Mouse (Mus musculus) stomach, embryonic 14.5 days (tissue): ENCODE results near the gene Cox6a2. TPM values are rescaled to one million over a fixed set of nuclear protein-coding genes. Genes with fewer than 3 reads are reported as not detected.
A peak's percentile ranks its signal among the peaks of the same experiment; 100 is the strongest.

Experiments used
- ATAC-seq: fragments of 200-750 bp; cut with Nextera tagmentation; 2 replicates; pipeline ENCODE4 v1.8.0; 2017; ENCODE audit warnings: low read depth, moderate TSS enrichment; ENCODE audit not compliant: insufficient number of reproducible peaks, insufficient read depth, low FRiP score
- H3K27ac ChIP-seq: fragments of 300-500 bp; sonication (generic); 2 replicates; pipeline ENCODE4 v1.5.1; 2014; ENCODE audit warnings: mild to moderate bottlenecking, low read length, moderate library complexity, mixed read lengths
- H3K27me3 ChIP-seq: fragments of 300-500 bp; sonication (generic); 2 replicates; pipeline ENCODE4 v1.6.1; 2014; ENCODE audit warnings: low read length, control low read depth, mixed read lengths; ENCODE audit not compliant: control insufficient read depth, insufficient read depth
- H3K36me3 ChIP-seq: fragments of 300-500 bp; sonication (generic); 2 replicates; pipeline ENCODE4 v1.6.1; 2014; ENCODE audit warnings: mild to moderate bottlenecking, control low read depth, low read length, moderate library complexity, mixed read lengths; ENCODE audit not compliant: control insufficient read depth, insufficient read depth
- H3K4me1 ChIP-seq: fragments of 300-500 bp; sonication (generic); 2 replicates; pipeline ENCODE4 v1.6.1; 2014; ENCODE audit warnings: low read length, control low read depth, mixed read lengths; ENCODE audit not compliant: control insufficient read depth, insufficient read depth
- H3K4me2 ChIP-seq: fragments of 300-500 bp; sonication (generic); replicated peaks from 2 replicates; pipeline ENCODE4 v1.6.1; 2014; ENCODE audit warnings: low read depth, low read length, control low read depth
- H3K4me3 ChIP-seq: fragments of 300-500 bp; sonication (generic); 2 replicates; pipeline ENCODE4 v1.5.1; 2014; ENCODE audit warnings: low read depth, low read length, control low read depth
- H3K9ac ChIP-seq: fragments of 300-500 bp; sonication (generic); replicated peaks from 2 replicates; pipeline ENCODE4 v1.6.1; 2014; ENCODE audit warnings: low read depth, mild to moderate bottlenecking, control low read depth, low read length, moderate library complexity, mixed read lengths
- H3K9me3 ChIP-seq: fragments of 300-500 bp; sonication (generic); 2 replicates; pipeline ENCODE4 v1.6.1; 2016; ENCODE audit warnings: low read depth, low read length, control low read depth; ENCODE audit not compliant: control insufficient read depth
- WGBS: fragments of 180-500 bp; shearing (Covaris S2); extraction: QIAGEN DNeasy Blood & Tissue Kit; methylation state at CpG from one replicate; pipeline ENCODE4 v1.1.7; 2014; 5-methylcytosine and 5-hydroxymethylcytosine counted together
- polyA plus RNA-seq: library from polyadenylated mRNA; unstranded; fragments of >200 nt; fragmentation: Nextera tagmentation; extraction: Ambion mirVana; gene quantifications from 2 replicates; pipeline ENCODE4 v1.2.1, GENCODE M21; 2014

Cox6a2 gene
- polyA plus RNA-seq, 1 experiment from 2014 or later: not detected

GRCm38 (mm10) chr7:128237927-128238778 is 32.0 kb upstream of the Cox6a2 start, which contains the start of gene 9130023H24Rik:
Gene 9130023H24Rik (minus strand): TSS chr7:128238031.
- peak within 1 kb of the TSS; percentile 77 for H3K4me3 ChIP-seq
- peaks cover 11% of the 10 kb centered on the region; the same call in 1 of the 2 replicates for H3K4me1 ChIP-seq
- H3K9me3 ChIP-seq: no peaks in the 10 kb centered on the region
- WGBS: under 1% methylated on average over 72 of the region's 72 CpGs
- H3K27ac ChIP-seq: peak within 1 kb of the TSS; percentile 96
- peak within 1 kb of the TSS; percentile 64 for H3K4me2 ChIP-seq
- H3K36me3 ChIP-seq: peaks cover 24% of the 10 kb centered on the region
- ATAC-seq: peak; percentile 91
- no peaks in the 10 kb centered on the region for H3K27me3 ChIP-seq
- peak within 1 kb of the TSS; percentile 74 for H3K9ac ChIP-seq

DNA sequence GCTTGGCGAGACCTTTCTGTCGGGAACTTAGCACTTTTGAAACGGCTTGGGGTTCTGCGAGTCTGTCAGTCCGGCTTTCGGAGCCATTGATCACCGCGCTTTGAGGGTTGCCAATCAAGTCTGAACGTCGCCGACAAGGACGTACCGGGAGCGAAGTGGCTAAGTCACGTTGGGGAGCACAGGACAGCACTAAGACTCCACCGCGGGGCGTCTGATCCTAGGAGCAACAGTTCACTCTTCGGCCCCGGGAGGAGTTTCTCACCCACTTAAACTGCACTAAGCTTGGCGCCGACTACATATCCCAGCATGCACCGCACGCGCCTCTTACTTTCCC is 31.4 kb upstream of the Cox6a2 start:
- Histone ChIP-seq H3K4me3 (peak overlapping the region; percentile 77), H3K27me3 (no peaks in the 10 kb centered on the region), H3K4me1 (peaks cover 11% of the 10 kb centered on the region; the same call in 1 of the 2 replicates), H3K9me3 (no peaks in the 10 kb centered on the region), H3K36me3 (peaks cover 19% of the 10 kb centered on the region), H3K9ac (peak overlapping the region; percentile 61), H3K4me2 (peak overlapping the region; percentile 64), H3K27ac (peak overlapping the region; percentile 96)
- WGBS: under 1% methylated on average over 25 of the region's 25 CpGs
- ATAC-seq: no peak

DNA sequence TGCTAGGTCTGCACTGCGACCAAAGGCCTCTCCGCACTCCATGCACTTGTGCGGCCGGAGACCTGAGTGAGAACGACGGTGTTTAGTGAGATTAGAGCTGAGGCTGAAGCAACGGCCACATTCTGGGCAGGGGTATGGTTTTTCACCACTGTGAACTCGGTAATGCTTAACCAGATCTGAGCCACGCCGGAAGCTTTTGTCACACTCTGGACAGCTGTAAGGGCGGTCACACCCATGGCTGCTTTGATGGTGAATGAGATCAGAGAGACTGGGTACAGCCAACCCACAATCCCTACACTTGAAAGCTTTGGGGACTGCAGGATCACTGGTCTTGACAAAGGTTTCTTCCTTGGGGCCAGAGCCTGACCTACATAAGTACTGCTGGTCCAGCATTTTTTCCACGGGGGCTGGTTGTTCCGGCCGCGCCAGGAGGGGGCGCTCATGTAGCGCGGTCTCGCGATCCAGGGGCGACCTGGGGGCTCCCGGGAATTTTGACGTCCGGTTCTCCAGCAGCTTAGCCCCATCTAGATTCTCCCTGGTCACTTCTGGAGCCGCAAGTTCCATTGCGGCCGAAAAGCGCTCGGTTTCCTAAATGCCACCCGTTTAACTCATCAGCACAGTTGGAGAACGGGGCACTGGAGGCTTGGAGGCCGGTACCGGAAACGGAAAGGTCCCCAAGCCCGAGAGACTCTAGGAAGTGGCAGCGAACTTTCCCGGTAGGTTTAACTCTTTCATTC is 30.8 kb upstream of the Cox6a2 start, which contains the start of gene Armc5:
Gene Armc5 (plus strand): TSS at position 487 of the 737 bp plus-strand sequence.
- ATAC-seq: peak; percentile 30; the same call in 1 of the 2 replicates
- Histone ChIP-seq H3K4me3 (peak within 1 kb of the TSS; percentile 77), H3K4me2 (peak within 1 kb of the TSS; percentile 64), H3K9me3 (no peaks in the 10 kb centered on the region), H3K9ac (peak within 1 kb of the TSS; percentile 74), H3K36me3 (peaks cover 15% of the 10 kb centered on the region), H3K27ac (peak within 1 kb of the TSS; percentile 96), H3K4me1 (peaks cover 11% of the 10 kb centered on the region; the same call in 1 of the 2 replicates), H3K27me3 (no peaks in the 10 kb centered on the region)
- 24% methylated on average over 37 of the region's 37 CpGs for WGBS

DNA sequence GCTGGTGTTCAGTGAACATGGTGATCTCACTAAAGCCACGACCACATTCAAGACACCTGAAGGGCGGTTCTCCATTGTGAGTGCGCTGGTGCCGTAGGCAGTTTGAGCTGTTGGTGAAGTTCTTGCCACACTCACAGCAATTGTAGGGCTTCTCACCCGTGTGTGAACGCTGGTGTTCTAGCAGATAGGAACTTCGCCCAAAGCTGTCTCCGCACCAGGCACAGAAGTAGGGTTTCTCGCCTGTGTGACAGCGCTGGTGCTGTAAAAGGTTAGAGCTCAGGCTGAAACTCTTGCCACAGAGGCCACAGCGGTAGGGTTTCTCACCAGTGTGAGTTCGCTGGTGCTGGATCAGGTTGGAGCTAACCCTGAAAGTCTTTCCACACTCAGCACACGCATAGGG is 30.2 kb upstream of the Cox6a2 start:
- Histone ChIP-seq H3K9ac (0 out of 2 replicates have a peak overlapping the region, but pooled peaks have one; percentile 61), H3K4me2 (peak overlapping the region; percentile 64; the same call in 1 of the 2 replicates), H3K27me3 (no peaks in the 10 kb centered on the region), H3K27ac (no peak overlapping the region), H3K4me3 (no peak overlapping the region), H3K4me1 (peaks cover 11% of the 10 kb centered on the region; the same call in 1 of the 2 replicates), H3K36me3 (peaks cover 10% of the 10 kb centered on the region), H3K9me3 (no peaks in the 10 kb centered on the region)
- no peak for ATAC-seq
- WGBS: 93% methylated on average over 13 of the region's 13 CpGs

GRCm38 (mm10) chr7:128235481-128235880 is 29.3 kb upstream of the Cox6a2 start:
- Histone ChIP-seq H3K9ac (no peak overlapping the region), H3K4me3 (no peak overlapping the region), H3K4me1 (peaks cover 11% of the 10 kb centered on the region; the same call in 1 of the 2 replicates), H3K27me3 (no peaks in the 10 kb centered on the region), H3K4me2 (no peak overlapping the region), H3K27ac (no peak overlapping the region), H3K9me3 (no peaks in the 10 kb centered on the region), H3K36me3 (peaks cover 5% of the 10 kb centered on the region; the same call in 1 of the 2 replicates)
- no peak for ATAC-seq
- WGBS: 91% methylated on average over 1 of the region's 1 CpGs

- ATAC-seq: no peak
- Histone ChIP-seq H3K4me2 (no peak overlapping the region), H3K9ac (no peak overlapping the region), H3K4me3 (no peak overlapping the region), H3K4me1 (peaks cover 11% of the 10 kb centered on the region; the same call in 1 of the 2 replicates), H3K27ac (no peak overlapping the region), H3K27me3 (no peaks in the 10 kb centered on the region), H3K9me3 (no peaks in the 10 kb centered on the region), H3K36me3 (no peaks in the 10 kb centered on the region)
- WGBS: 73% methylated on average over 2 of the region's 2 CpGs
Measured at GRCm38 (mm10) chr7:128234796-128235195, 28.6 kb upstream of the Cox6a2 start.

- no peaks in the 10 kb centered on the region for H3K27me3 ChIP-seq
- no peak overlapping the region for H3K9ac ChIP-seq
- H3K9me3 ChIP-seq: no peaks in the 10 kb centered on the region
- no peak for ATAC-seq
- H3K4me1 ChIP-seq: peaks cover 3% of the 10 kb centered on the region; the same call in 1 of the 2 replicates
- no peaks in the 10 kb centered on the region for H3K36me3 ChIP-seq
- H3K27ac ChIP-seq: no peak overlapping the region
- no peak overlapping the region for H3K4me2 ChIP-seq
- WGBS: 40% methylated on average over 8 of the region's 8 CpGs
- no peak overlapping the region for H3K4me3 ChIP-seq
Measured at GRCm38 (mm10) chr7:128231741-128232140, 25.6 kb upstream of the Cox6a2 start.

DNA sequence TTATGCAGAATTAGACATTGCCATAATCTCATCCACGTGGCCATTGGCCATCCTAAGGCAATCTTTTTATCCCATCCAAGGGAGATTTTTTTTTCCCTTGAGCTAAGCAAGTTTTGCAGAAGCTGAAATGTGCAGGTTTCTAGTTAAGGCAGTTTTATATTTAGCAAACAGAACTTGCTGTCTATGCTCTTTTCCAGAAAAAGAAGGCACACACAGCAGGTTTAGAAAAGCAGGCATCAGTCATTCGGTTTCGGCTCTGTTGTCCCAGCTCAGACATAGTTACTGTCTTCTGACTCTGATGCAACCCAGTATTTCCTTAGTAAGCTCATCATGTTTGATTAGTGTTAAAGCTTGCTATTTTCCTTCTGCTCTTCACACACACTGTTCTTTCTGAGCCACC is 14.7 kb upstream of the Cox6a2 start:
- H3K9ac ChIP-seq: no peak overlapping the region
- ATAC-seq: no peak
- H3K36me3 ChIP-seq: no peaks in the 10 kb centered on the region
- WGBS: 88% methylated on average over 3 of the region's 3 CpGs
- no peak overlapping the region for H3K27ac ChIP-seq
- H3K9me3 ChIP-seq: no peaks in the 10 kb centered on the region
- no peaks in the 10 kb centered on the region for H3K4me1 ChIP-seq
- H3K27me3 ChIP-seq: no peaks in the 10 kb centered on the region
- no peak overlapping the region for H3K4me2 ChIP-seq
- no peak overlapping the region for H3K4me3 ChIP-seq
